26 mouse cellular contexts compared by ENCODE assay signal in genomic region chr19:36748996-36749395, GRCm38 (mm10). TPM values are rescaled to one million over a fixed set of nuclear protein-coding genes. Genes with fewer than 3 reads are reported as not detected.
"Had no signal": no experiment of that assay in that cellular context is flagged by ENCODE, and none has a peak within 500 bp of the region (broad histone marks: within the 10 kb centered on the region; RNA-seq: fewer than 3 reads in every experiment).

No protein-coding gene starts in this region.

- DNase-seq: gastrocnemius, postnatal 36 days; heart, adult 2 months; heart, postnatal 10 days; heart, postnatal 4 days; kidney, adult 18-20 months; kidney, adult 8-10 months; kidney, postnatal 10 days; kidney, postnatal 25 days; kidney, postnatal 4 days; liver had no signal

- H3K4me1 ChIP-seq: heart, embryonic 12.5 days; hindbrain, embryonic 10.5 days; hindbrain, embryonic 12.5 days; intestine, embryonic 15.5 days; limb, embryonic 10.5 days; limb, embryonic 12.5 days; liver, embryonic 12.5 days had no signal

- H3K4me3 ChIP-seq: heart, adult 2 months; heart, embryonic 12.5 days; hindbrain, embryonic 10.5 days; hindbrain, embryonic 12.5 days; intestine, embryonic 15.5 days; layer of hippocampus, adult 2 months; left cerebral cortex, adult 2 months; limb, embryonic 10.5 days; limb, embryonic 12.5 days; liver, embryonic 12.5 days had no signal

- H3K36me3 ChIP-seq: heart, embryonic 12.5 days; hindbrain, embryonic 10.5 days; hindbrain, embryonic 12.5 days; intestine, embryonic 15.5 days; limb, embryonic 10.5 days; limb, embryonic 12.5 days; liver, embryonic 12.5 days had no signal

- H3K27ac ChIP-seq: heart, adult 2 months; hindbrain, embryonic 10.5 days; hindbrain, embryonic 12.5 days; hindbrain, embryonic 14.5 days; intestine, embryonic 15.5 days; layer of hippocampus, adult 2 months; left cerebral cortex, adult 2 months; limb, embryonic 10.5 days; limb, embryonic 12.5 days; liver, embryonic 12.5 days; liver, embryonic 14.5 days had no signal

- H3K27me3 ChIP-seq: heart, embryonic 12.5 days; hindbrain, embryonic 12.5 days; intestine, embryonic 15.5 days; limb, embryonic 12.5 days; liver, embryonic 12.5 days had no signal

- H3K9ac ChIP-seq: heart, embryonic 12.5 days; hindbrain, embryonic 12.5 days; hindbrain, embryonic 14.5 days; intestine, embryonic 15.5 days; limb, embryonic 12.5 days; liver, embryonic 12.5 days; liver, embryonic 14.5 days had no signal

- H3K4me2 ChIP-seq: heart, embryonic 12.5 days; hindbrain, embryonic 12.5 days; hindbrain, embryonic 14.5 days; intestine, embryonic 15.5 days; limb, embryonic 12.5 days; liver, embryonic 12.5 days had no signal

- ATAC-seq: forebrain, embryonic 16.5 days; hindbrain, embryonic 16.5 days; inflammation-experienced regulatory T-cells, adult 6 months; intestine, embryonic 15.5 days; intestine, postnatal 0 days; liver, embryonic 12.5 days had no signal

- H3K9me3 ChIP-seq: heart, embryonic 12.5 days; hindbrain, embryonic 10.5 days; hindbrain, embryonic 12.5 days; intestine, embryonic 15.5 days; limb, embryonic 10.5 days; limb, embryonic 12.5 days; liver, embryonic 12.5 days had no signal

RNA-seq across cellular contexts. Expression of gene Ppp1r3c, which starts 12.5 kb away (rescaled TPM):
- total RNA-seq: granulocyte monocyte progenitor cell, adult 5-6 weeks had no signal
- polyA plus RNA-seq: inflammation-experienced regulatory T-cells, adult 6 months had no signal
